Mouse (Mus musculus) layer of hippocampus, postnatal 25 days (tissue): ENCODE measurements at regions not wholly inside any gene's neighbourhood (a gene's known extent, or its start where the extent isn't known, plus 50 kb on each side); places are given as distances from the start of the nearest gene placed in this dataset.
A peak's percentile ranks its signal among the peaks of the same experiment; 100 is the strongest.
"Not testable (repeated sequence)": the region's sequence is repeated elsewhere in the genome, so short reads cannot be mapped to it uniquely, and the experiment has no call there.

Experiments used
- DNase-seq, 2 experiments: peaks; one replicate each; pipeline ENCODE4 v3.0.0; 2022; ENCODE audit warnings: mixed read lengths in 2 of 2, low spot score in 1 of 2; ENCODE audit errors: extremely low spot score in 1 of 2

- DNase-seq: no peak
Observed at GRCm38 (mm10) chr9:116427278-116427677, 252.1 kb upstream of the Tgfbr2 start.

DNA sequence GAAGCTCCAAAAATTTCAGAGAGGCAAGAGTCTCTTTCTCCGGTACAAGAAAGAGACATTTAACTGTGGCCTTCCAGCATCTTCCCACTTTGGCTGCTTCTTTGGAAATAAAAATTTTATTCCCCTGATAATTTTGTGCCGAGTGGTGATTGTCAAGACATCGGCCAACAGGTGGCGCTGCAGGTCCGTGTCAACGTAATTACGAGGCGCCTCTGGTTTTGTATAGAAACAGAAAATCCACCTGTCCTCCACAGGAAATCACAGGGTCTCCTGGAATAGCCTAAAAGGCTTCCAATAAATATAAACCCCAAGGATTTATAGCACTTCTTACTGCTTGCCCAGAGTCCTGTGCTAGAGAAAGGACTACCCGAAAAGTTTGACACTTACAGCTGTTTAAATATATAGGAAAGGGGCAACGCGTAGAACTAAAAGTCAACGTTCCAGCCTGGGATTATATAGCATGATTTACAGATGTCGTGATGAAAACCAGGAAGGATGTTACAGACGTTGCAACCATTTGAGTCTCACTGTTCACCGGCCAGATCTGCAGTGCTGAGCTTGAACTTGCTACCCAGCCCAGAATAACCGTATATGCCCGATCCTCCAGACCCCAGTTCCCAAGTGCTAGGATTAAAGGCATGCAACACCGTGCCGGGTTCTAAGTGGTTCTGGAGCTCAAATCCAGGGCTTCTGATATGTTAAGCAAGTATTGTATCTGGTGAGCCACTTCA lies 251.3 kb upstream of the Tgfbr2 start:
- peak; percentile 78 to 96 for DNase-seq

DNA sequence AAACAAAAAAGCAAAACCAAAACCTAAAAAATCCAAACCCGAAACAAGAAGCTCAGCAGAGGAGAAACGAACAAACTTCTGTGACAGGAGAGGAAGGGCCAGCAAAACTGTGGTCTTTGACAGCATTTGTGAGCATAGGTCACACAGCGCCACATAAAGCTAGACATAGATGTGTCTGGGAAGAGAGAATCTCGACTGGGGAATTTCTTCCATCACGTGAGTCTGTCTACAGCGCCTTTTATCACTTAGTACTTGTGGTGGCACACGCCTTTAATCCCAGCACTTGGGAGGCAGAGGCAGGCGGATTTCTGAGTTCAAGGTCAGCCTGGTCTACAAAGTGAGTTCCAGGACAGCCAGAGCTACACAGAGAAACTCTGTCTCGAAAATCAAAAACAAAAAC lies 250.2 kb upstream of the Tgfbr2 start:
- DNase-seq: not testable (repeated sequence)

DNA sequence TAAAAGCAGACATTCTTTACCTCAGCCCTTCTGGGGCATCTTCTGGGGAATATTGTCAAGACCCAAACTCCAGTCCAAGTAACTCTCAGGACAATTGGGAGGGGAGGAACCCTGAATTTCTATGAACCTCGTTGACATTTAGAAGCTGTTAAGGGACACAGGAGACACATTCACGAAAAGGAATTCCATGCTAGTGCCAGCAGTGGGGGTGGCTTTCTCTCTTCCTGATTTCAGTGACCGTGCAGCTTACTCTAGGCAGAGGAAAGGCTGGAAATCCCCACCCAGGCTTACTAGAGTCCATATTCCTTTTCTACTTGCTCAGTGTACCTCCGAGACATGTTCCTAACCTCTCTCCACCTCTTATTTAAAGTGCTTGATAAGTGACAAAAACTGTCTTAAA lies 239.9 kb upstream of the Tgfbr2 start:
- no peak for DNase-seq

GRCm38 (mm10) chr9:116411067-116411466 lies 235.9 kb upstream of the Tgfbr2 start:
- DNase-seq: no peak

DNA sequence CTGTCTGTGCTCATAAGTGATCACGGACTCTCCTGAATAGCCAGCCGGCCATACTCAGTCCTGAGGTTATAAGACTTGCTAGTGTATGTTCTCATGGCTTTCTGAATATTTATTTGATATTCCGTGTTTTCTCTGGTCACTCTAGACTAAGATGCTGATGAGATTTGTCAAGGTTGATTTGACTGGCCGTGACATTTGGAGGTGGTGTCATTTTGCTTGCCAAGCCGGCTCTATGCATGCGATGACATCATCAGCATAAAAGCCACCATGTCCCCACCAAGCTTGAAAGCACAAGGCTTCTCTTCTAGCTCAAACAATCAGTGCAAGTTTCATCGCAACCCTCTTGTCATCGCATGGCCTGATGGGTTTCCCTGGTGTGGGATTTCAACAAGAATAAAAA lies 235.3 kb upstream of the Tgfbr2 start:
- no peak for DNase-seq

- DNase-seq: no peak
Observed at GRCm38 (mm10) chr9:116408116-116408515, 233.0 kb upstream of the Tgfbr2 start.

DNA sequence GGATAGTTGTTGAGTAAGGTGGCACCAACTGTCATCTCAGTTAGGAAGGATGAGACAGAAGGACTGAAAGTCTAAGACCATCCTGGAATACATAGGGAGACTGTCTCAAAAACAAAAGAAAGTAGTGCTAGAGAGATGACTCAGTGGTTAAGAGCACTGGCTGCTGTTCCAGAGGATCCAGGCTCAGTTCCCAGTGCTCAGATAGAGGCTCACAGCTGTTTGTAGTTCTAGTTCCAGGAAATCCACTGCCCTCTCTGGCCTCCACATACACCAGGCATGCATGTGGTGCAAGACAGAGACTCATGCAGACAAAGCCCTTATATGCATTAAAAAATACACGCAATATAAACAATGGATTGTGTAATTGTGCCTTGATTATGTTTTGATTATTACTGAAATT lies 229.9 kb upstream of the Tgfbr2 start:
- no peak for DNase-seq

DNA sequence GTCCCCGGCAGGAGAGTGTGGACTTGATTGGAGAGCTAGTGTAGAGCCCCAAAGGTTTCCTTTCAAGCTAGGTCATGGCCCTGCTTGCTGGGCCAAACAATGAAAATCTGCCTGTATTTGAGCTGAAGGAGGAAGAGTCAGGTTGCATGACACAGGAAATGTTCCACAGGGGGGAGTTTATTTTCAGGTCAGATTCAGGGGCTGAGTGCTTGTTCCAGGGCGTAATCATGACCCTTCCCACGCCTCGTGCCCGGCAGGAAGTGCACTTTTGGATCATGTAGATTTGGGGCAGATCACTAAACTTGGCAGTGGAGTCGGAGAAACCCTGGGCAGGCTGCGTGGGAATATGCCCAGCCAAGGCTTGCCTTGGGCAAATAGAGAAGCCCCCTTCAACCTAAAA lies 226.7 kb upstream of the Tgfbr2 start:
- DNase-seq: no peak

DNA sequence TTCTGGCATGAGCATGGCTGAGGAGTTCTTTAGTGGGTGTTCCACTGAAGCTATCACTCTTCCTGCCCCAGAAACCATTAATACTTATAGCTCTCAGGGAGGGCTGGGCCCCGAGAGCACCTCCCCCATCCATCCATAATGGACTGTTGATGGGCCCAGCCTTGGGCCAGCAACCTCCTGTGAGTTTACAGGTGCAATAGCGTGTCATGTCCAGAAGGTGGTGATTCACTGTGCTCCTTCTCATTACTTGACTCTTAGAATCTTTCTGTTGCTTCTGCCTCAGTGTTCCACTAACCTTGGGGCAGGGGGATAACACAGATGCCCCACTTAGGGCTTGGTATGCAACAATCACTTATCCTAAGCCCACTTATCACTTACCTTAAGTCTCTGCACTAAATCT lies 225.1 kb upstream of the Tgfbr2 start:
- DNase-seq: no peak

GRCm38 (mm10) chr9:116399296-116399695 lies 224.1 kb upstream of the Tgfbr2 start:
- DNase-seq: no peak

- no peak for DNase-seq
Observed at GRCm38 (mm10) chr9:116392258-116392657, 217.1 kb upstream of the Tgfbr2 start.

- DNase-seq: no peak
Observed at GRCm38 (mm10) chr9:116389781-116390180, 214.6 kb upstream of the Tgfbr2 start.

- no peak for DNase-seq
Observed at GRCm38 (mm10) chr9:116388863-116389262, 213.7 kb upstream of the Tgfbr2 start.

DNA sequence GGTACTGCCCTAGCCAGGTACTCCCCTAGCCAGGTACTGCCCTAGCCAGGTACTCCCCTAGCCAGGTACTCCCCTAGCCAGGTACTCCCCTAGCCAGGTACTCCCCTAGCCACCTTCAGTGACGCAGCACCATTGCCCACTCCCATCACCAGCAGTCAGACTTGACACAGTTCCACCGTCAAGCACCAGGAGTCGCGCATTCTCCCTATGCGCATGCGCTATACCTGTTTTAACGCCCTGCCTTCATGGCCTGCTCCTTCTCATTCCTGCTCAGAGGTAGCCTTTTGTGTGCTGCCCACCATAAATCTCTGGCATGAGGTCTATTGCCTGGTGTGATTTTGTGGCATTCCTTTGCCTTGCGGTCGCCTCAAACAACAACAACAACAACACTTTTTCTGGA lies 212.9 kb upstream of the Tgfbr2 start:
- DNase-seq: no peak

DNA sequence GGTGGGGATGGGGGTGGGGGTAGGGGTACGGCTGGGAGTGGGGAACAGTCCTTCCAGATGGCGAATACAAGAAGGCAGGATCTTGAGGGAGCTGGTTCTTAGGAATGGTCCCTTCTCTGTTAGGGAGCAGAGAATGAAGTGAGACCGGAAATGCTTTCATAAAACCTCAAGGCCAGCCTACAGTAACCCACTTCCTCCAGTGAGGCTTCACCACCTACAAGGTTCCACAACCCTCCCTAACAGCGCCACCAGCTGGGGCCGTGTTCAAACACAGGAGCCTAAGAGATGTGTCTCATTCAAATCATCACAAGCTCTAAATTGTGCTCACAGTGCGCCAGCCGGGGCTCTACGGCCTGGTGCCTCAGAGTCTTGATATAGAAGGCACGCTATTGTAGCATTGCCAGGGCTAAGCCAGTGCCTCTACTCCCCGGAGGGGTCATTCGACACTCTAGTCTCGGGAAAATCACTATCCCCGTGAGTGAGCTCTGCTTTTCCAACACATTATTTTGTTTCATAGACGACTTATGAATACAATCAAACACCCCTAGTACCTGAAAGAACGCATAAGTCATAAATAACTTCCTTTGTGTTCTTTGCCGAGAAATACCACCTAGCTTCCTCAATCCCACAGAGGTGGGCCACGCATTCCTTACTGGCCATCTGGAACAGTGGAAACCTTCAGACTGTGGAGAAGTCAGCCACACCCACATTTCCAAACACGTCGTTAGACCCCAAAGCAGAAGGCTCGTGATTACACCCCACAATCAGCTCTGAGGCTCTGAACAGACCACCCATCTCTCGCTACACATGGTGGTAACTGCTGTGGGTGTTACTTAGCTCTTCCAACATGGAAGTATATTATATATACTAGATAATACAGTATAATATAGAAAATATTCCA lies 209.3 kb upstream of the Tgfbr2 start:
- peak in 1 of 2 experiments; percentile 56 for DNase-seq

GRCm38 (mm10) chr9:116383411-116384101 lies 208.4 kb upstream of the Tgfbr2 start:
- DNase-seq: no peak

- no peak for DNase-seq
Observed at GRCm38 (mm10) chr9:116377706-116378105, 202.5 kb upstream of the Tgfbr2 start.

GRCm38 (mm10) chr9:116375658-116376357 lies 200.6 kb upstream of the Tgfbr2 start:
- DNase-seq: peak in 1 of 2 experiments; percentile 46

DNA sequence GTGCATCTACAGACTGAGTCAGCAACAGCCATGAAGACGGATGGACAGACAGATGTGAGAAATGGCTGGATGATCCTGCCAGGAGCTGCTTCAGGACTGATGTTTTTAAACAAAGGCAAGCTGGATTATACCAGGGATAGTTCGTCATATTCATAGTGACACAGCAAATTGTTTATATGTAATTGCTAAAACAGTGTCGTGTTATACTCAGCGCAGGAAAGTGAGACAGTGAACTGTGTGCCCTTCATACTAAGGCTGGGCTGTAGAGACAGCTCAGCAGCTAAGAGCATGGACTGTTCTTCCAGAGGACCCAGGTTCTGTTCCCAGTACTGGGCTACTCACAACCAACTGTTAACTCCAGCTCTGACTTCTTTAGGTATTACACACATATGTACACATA lies 199.2 kb upstream of the Tgfbr2 start:
- no peak for DNase-seq

- DNase-seq: no peak
Observed at GRCm38 (mm10) chr9:116373396-116373795, 198.2 kb upstream of the Tgfbr2 start.
